Mouse (Mus musculus): ENCODE measurements around the gene Mrgprd.

DNA sequence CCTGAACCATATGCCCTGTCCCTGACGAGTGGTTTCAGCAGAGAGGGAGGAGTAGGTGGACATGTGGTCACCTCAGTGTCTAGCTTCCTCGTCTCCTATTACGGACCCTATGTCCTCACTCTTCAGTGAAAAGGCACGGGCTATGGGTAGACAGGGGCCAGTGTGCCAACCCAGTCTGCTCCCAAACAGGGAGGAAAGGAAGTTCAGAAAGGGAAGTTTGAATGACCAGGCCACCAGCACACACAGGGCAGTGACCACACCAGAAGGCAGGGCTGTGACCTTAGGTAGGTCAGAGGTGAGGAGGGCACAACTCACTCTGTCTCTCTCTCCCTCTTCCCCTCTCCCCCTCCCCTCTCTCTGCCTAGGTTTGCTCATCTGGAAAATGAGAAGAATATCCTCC, 31.6 kb upstream of the Mrgprd start:
- TF ChIP-seq FLI1 (IDR thresholded peaks at IDR 0.05; ENCODE audit: low read length) (no peak), GATA1 (IDR thresholded peaks at IDR 0.05; ENCODE audit: borderline replicate concordance, low read length) (no peak)

Data from megakaryocyte, embryonic 14.5 days (primary cell).